8 mouse cellular contexts compared by ENCODE assay signal in genomic region chr19:7416834-7417735, GRCm38 (mm10). TPM values are rescaled to one million over a fixed set of nuclear protein-coding genes. Genes with fewer than 3 reads are reported as not detected.
DNase-seq lines count a peak whose midpoint lies in the region; ATAC-seq and TF ChIP-seq lines count a peak whose summit lies in the region.

Gene 2700081O15Rik (plus strand): TSS chr19:7417625.

- WGBS in hindbrain, embryonic 10.5 days = under 1% methylated on average over 107 of the region's 107 CpGs

- no peak for TF ChIP-seq CTCF in Patski (IDR thresholded peaks at IDR 0.05)

- CTCF ChIA-PET in Patski (lab: Charles Lee) = interaction anchor here (0.7 to 1.5 kb wide), 7 partner anchors 17 to 181 kb away, joined by 3 to 4 read pairs (median 3); no protein-coding TSS in a partner anchor

- peak within 1 kb of the TSS; percentile 100 for H3K27ac ChIP-seq in hindbrain, embryonic 10.5 days

- DNase-seq in Patski (ENCODE audit: low read depth, low spot score) = no peak
- DNase-seq in cerebellum, adult 8-10 months = peak; percentile 50
- peak; percentile 43 to 69 for DNase-seq in frontal cortex, postnatal 14 days (ENCODE audit: low spot score in 2 of 2)
- peak; percentile 86 for DNase-seq in hindbrain, embryonic 10.5 days (ENCODE audit: low spot score)
- peak; percentile 62 to 71 for DNase-seq in layer of hippocampus, postnatal 25 days (ENCODE audit: extremely low spot score in 1 of 2, low spot score in 1 of 2)
- DNase-seq in lung, postnatal 25 days (ENCODE audit: low spot score) = peak; percentile 73
- DNase-seq in right cerebral cortex, adult 2 months (ENCODE audit: low spot score in 2 of 2) = peak; percentile 65 to 70
- peak; percentile 62 for DNase-seq in urinary bladder, postnatal 25 days (ENCODE audit: low spot score)

- in situ Hi-C loops in Patski (cut with MboI; ENCODE audit: low pct_unique_long_range_greater_than_20kb) = loop anchor here (5.0 kb wide), 1 partner anchor 360 kb away; the partner anchor contains the start of gene Macrod1

- peaks cover 9% of the 10 kb centered on the region for H3K27me3 ChIP-seq in Patski
- peaks cover 26% of the 10 kb centered on the region for H3K27me3 ChIP-seq in hindbrain, embryonic 10.5 days (ENCODE audit: insufficient read depth, poor library complexity, severe bottlenecking)

- peak; percentile 57 for ATAC-seq in Patski

- H3K4me1 ChIP-seq in hindbrain, embryonic 10.5 days (replicated peaks) = peaks cover 55% of the 10 kb centered on the region

- peak within 1 kb of the TSS; percentile 90 for H3K4me3 ChIP-seq in hindbrain, embryonic 10.5 days

- peaks cover 26% of the 10 kb centered on the region for H3K36me3 ChIP-seq in hindbrain, embryonic 10.5 days

- 0 out of 2 replicates have a peak, but pooled peaks cover under 1% of the 10 kb centered on the region for H3K9me3 ChIP-seq in hindbrain, embryonic 10.5 days

- POLR2A ChIA-PET in Patski (lab: Charles Lee) = interaction anchor here (0.7 to 2.0 kb wide), 7 partner anchors 9 to 182 kb away, joined by 3 to 5 read pairs (median 4); partner anchors contain the start of gene Rtn3

RNA-seq across cellular contexts. Expression of gene 2700081O15Rik, which starts in this region (rescaled TPM):
- polyA plus RNA-seq in Patski (2021) = 45.1 TPM
- 7.0 and 8.6 TPM in 2 replicates for polyA plus RNA-seq in hindbrain, embryonic 10.5 days (2016; fragmentation: Nextera tagmentation; extraction: Ambion mirVana)
- 10 to 100 TPM; 48.9 to 51.4 TPM for total RNA-seq in layer of hippocampus, postnatal 25 days (2021)
